Mouse (Mus musculus): ENCODE results near the gene Gm43191. TPM values are rescaled to one million over a fixed set of nuclear protein-coding genes. Genes with fewer than 3 reads are reported as not detected.

Gene Gm43191
- polyA plus RNA-seq, 1 experiment, result not detected

- Histone ChIP-seq H3K4me1 (ENCODE audit: control insufficient read depth, insufficient read depth, insufficient read length) (no peaks in the 10 kb centered on the region), H3K27me3 (ENCODE audit: control insufficient read depth, insufficient read depth, low read length) (no peaks in the 10 kb centered on the region), H3K36me3 (ENCODE audit: control insufficient read depth, insufficient read depth, low read length) (peaks cover 30% of the 10 kb centered on the region), H3K4me3 (ENCODE audit: extremely low read depth, insufficient read depth, insufficient read length) (no peak overlapping the region), H3K27ac (ENCODE audit: insufficient read depth, low read length) (no peak overlapping the region)
- 91% methylated on average over 1 of the region's 1 CpGs for WGBS
- DNase-seq (ENCODE audit: low read depth in 1 of 2, low spot score in 2 of 2), result no peak
- no peak for TF ChIP-seq POLR2A (IDR thresholded peaks at IDR 0.05; ENCODE audit: low read depth, low read length)
- no peak for TF ChIP-seq CTCF (IDR thresholded peaks at IDR 0.05; ENCODE audit: extremely low read depth, insufficient read depth, insufficient read length, insufficient replicate concordance)
These were observed 49.6 kb downstream of the Gm43191 start for GRCm38 (mm10) chr3:116631459-116631858.

- H3K27me3 ChIP-seq (ENCODE audit: control insufficient read depth, insufficient read depth, low read length), result no peaks in the 10 kb centered on the region
- no peak for DNase-seq (ENCODE audit: low read depth in 1 of 2, low spot score in 2 of 2)
- WGBS, result 95% methylated on average over 7 of the region's 7 CpGs
- no peak for TF ChIP-seq POLR2A (IDR thresholded peaks at IDR 0.05; ENCODE audit: low read depth, low read length)
- TF ChIP-seq CTCF (IDR thresholded peaks at IDR 0.05; ENCODE audit: extremely low read depth, insufficient read depth, insufficient read length, insufficient replicate concordance), result no peak
- H3K4me1 ChIP-seq (ENCODE audit: control insufficient read depth, insufficient read depth, insufficient read length), result no peaks in the 10 kb centered on the region
- H3K36me3 ChIP-seq (ENCODE audit: control insufficient read depth, insufficient read depth, low read length), result peaks cover 15% of the 10 kb centered on the region
- H3K4me3 ChIP-seq (ENCODE audit: extremely low read depth, insufficient read depth, insufficient read length), result no peak overlapping the region
- H3K27ac ChIP-seq (ENCODE audit: insufficient read depth, low read length), result no peak overlapping the region
These were observed 58.4 kb downstream of the Gm43191 start for GRCm38 (mm10) chr3:116622641-116623040.

GRCm38 (mm10) chr3:116620636-116621370 lies 60.3 kb downstream of the Gm43191 start:
- TF ChIP-seq CTCF (IDR thresholded peaks at IDR 0.05; ENCODE audit: extremely low read depth, insufficient read depth, insufficient read length, insufficient replicate concordance) (no peak), POLR2A (IDR thresholded peaks at IDR 0.05; ENCODE audit: low read depth, low read length) (no peak)
- DNase-seq (ENCODE audit: low read depth in 1 of 2, low spot score in 2 of 2), result no peak
- 71% methylated on average over 7 of the region's 7 CpGs for WGBS
- H3K4me1 ChIP-seq (ENCODE audit: control insufficient read depth, insufficient read depth, insufficient read length), result no peaks in the 10 kb centered on the region
- no peak overlapping the region for H3K27ac ChIP-seq (ENCODE audit: insufficient read depth, low read length)
- H3K4me3 ChIP-seq (ENCODE audit: extremely low read depth, insufficient read depth, insufficient read length), result no peak overlapping the region
- H3K27me3 ChIP-seq (ENCODE audit: control insufficient read depth, insufficient read depth, low read length), result no peaks in the 10 kb centered on the region
- H3K36me3 ChIP-seq (ENCODE audit: control insufficient read depth, insufficient read depth, low read length), result peaks cover 16% of the 10 kb centered on the region

GRCm38 (mm10) chr3:116618855-116619254 lies 62.2 kb downstream of the Gm43191 start:
- Histone ChIP-seq H3K4me1 (ENCODE audit: control insufficient read depth, insufficient read depth, insufficient read length) (no peaks in the 10 kb centered on the region), H3K4me3 (ENCODE audit: extremely low read depth, insufficient read depth, insufficient read length) (no peak overlapping the region), H3K36me3 (ENCODE audit: control insufficient read depth, insufficient read depth, low read length) (peaks cover 25% of the 10 kb centered on the region), H3K27me3 (ENCODE audit: control insufficient read depth, insufficient read depth, low read length) (no peaks in the 10 kb centered on the region), H3K27ac (ENCODE audit: insufficient read depth, low read length) (no peak overlapping the region)
- DNase-seq (ENCODE audit: low read depth in 1 of 2, low spot score in 2 of 2), result no peak
- WGBS, result 79% methylated on average over 6 of the region's 6 CpGs
- no peak for TF ChIP-seq POLR2A (IDR thresholded peaks at IDR 0.05; ENCODE audit: low read depth, low read length)
- TF ChIP-seq CTCF (IDR thresholded peaks at IDR 0.05; ENCODE audit: extremely low read depth, insufficient read depth, insufficient read length, insufficient replicate concordance), result no peak

- Histone ChIP-seq H3K4me1 (ENCODE audit: control insufficient read depth, insufficient read depth, insufficient read length) (no peaks in the 10 kb centered on the region), H3K4me3 (ENCODE audit: extremely low read depth, insufficient read depth, insufficient read length) (no peak overlapping the region), H3K27ac (ENCODE audit: insufficient read depth, low read length) (no peak overlapping the region), H3K36me3 (ENCODE audit: control insufficient read depth, insufficient read depth, low read length) (peaks cover 19% of the 10 kb centered on the region), H3K27me3 (ENCODE audit: control insufficient read depth, insufficient read depth, low read length) (no peaks in the 10 kb centered on the region)
- no peak for DNase-seq (ENCODE audit: low read depth in 1 of 2, low spot score in 2 of 2)
- TF ChIP-seq CTCF (IDR thresholded peaks at IDR 0.05; ENCODE audit: extremely low read depth, insufficient read depth, insufficient read length, insufficient replicate concordance), result no peak
- WGBS, result 86% methylated on average over 8 of the region's 8 CpGs
These were observed 65.6 kb downstream of the Gm43191 start for GRCm38 (mm10) chr3:116615318-116616068.

- no peak for DNase-seq (ENCODE audit: low read depth in 1 of 2, low spot score in 2 of 2)
- peaks cover 14% of the 10 kb centered on the region for H3K36me3 ChIP-seq (ENCODE audit: control insufficient read depth, insufficient read depth, low read length)
- 86% methylated on average over 10 of the region's 10 CpGs for WGBS
- no peak for TF ChIP-seq POLR2A (IDR thresholded peaks at IDR 0.05; ENCODE audit: low read depth, low read length)
- TF ChIP-seq CTCF (IDR thresholded peaks at IDR 0.05; ENCODE audit: extremely low read depth, insufficient read depth, insufficient read length, insufficient replicate concordance), result no peak
- H3K27ac ChIP-seq (ENCODE audit: insufficient read depth, low read length), result no peak within 1 kb of the TSS
- no peaks in the 10 kb centered on the region for H3K27me3 ChIP-seq (ENCODE audit: control insufficient read depth, insufficient read depth, low read length)
- H3K4me3 ChIP-seq (ENCODE audit: extremely low read depth, insufficient read depth, insufficient read length), result no peak within 1 kb of the TSS
- no peaks in the 10 kb centered on the region for H3K4me1 ChIP-seq (ENCODE audit: control insufficient read depth, insufficient read depth, insufficient read length)
These were observed 66.7 kb downstream of the Gm43191 start, which contains the start of gene Trmt13 for GRCm38 (mm10) chr3:116614295-116614892. Gene Trmt13 (minus strand): TSS chr3:116614587.
